In the genomic region with DNA sequence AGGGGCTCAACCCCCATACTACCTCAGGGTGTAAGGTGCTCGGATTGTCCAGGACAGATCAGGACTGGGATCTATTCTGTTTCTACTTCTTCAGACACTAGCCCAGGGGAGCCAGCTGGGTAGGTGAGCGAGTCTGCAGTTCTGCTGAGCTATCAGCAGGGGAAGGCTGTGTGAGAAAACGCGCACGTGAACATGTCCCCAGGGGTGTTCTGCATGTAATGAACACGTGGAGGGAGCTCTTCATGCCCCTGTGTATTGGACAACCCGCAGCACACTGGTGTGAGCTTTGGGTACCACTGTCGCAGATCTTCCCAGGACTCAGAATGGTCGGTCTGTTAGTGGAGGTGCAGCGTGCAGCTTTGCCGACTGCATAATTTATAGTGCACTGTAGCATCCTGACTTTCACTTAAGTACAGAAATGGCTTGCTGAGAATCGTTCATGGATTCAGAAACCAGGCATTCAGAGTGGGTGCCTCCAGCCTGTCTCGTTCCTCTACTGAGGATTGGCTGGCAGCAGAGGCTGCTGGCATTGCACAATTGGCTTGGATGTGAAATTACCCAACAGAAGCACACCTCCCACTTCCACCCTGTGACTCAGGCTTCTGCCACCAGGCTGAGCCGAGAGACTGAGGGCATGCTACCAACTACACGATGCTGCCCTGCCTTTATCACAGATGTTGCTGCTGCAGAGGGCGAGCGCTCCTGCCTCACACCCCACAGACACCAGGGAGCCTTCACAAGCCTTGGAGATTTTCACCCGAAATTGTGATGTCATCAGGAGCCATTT, we compare ENCODE assay signal across 8 mouse cellular contexts. TPM values are rescaled to one million over a fixed set of nuclear protein-coding genes. Genes with fewer than 3 reads are reported as not detected.
DNase-seq lines count a peak whose midpoint lies in the region; ATAC-seq lines count a peak whose summit lies in the region.

No protein-coding gene starts in this region.

- no peak for DNase-seq in hindbrain, embryonic 10.5 days (ENCODE audit: low spot score)
- peak; percentile 83 to 86 for DNase-seq in cerebellum, postnatal 14 days
- peak; percentile 73 to 79 for DNase-seq in layer of hippocampus, postnatal 10 days (ENCODE audit: low spot score in 2 of 2)
- no peak for DNase-seq in kidney, postnatal 4 days
- no peak for DNase-seq in urinary bladder, postnatal 25 days (ENCODE audit: low spot score)

- H3K4me3 ChIP-seq in hindbrain, embryonic 16.5 days (ENCODE audit: low read length), result no peak overlapping the region
- no peak overlapping the region for H3K4me3 ChIP-seq in hindbrain, embryonic 10.5 days
- no peak overlapping the region for H3K4me3 ChIP-seq in midbrain, embryonic 16.5 days (ENCODE audit: low read depth, low read length)

- H3K4me2 ChIP-seq in hindbrain, embryonic 16.5 days (ENCODE audit: low read length), result no peak overlapping the region
- H3K4me2 ChIP-seq in midbrain, embryonic 16.5 days (ENCODE audit: low read length), result no peak overlapping the region

- WGBS in hindbrain, embryonic 16.5 days, result 75% methylated on average over 18 of the region's 18 CpGs
- 91% methylated on average over 18 of the region's 18 CpGs for WGBS in hindbrain, embryonic 10.5 days
- 82% methylated on average over 18 of the region's 18 CpGs for WGBS in midbrain, embryonic 16.5 days

- H3K27me3 ChIP-seq in hindbrain, embryonic 16.5 days (replicated peaks; ENCODE audit: control insufficient read depth, insufficient read depth, low read length), result no peaks in the 10 kb centered on the region
- no peaks in the 10 kb centered on the region for H3K27me3 ChIP-seq in hindbrain, embryonic 10.5 days (ENCODE audit: insufficient read depth, poor library complexity, severe bottlenecking)
- H3K27me3 ChIP-seq in midbrain, embryonic 16.5 days (ENCODE audit: control insufficient read depth, insufficient read depth, low read depth, low read length), result no peaks in the 10 kb centered on the region

- peaks cover 26% of the 10 kb centered on the region for H3K36me3 ChIP-seq in hindbrain, embryonic 16.5 days (ENCODE audit: control insufficient read depth, insufficient read depth, low read length)
- H3K36me3 ChIP-seq in hindbrain, embryonic 10.5 days, result peaks cover 58% of the 10 kb centered on the region
- H3K36me3 ChIP-seq in midbrain, embryonic 16.5 days (ENCODE audit: control insufficient read depth, insufficient read depth, low read length), result peaks cover 23% of the 10 kb centered on the region

- no peaks in the 10 kb centered on the region for H3K4me1 ChIP-seq in hindbrain, embryonic 16.5 days (ENCODE audit: control insufficient read depth, insufficient read depth, low read depth, low read length)
- H3K4me1 ChIP-seq in hindbrain, embryonic 10.5 days (replicated peaks), result no peaks in the 10 kb centered on the region
- no peaks in the 10 kb centered on the region for H3K4me1 ChIP-seq in midbrain, embryonic 16.5 days (ENCODE audit: control insufficient read depth, insufficient read depth, low read length)

- no peak overlapping the region for H3K27ac ChIP-seq in hindbrain, embryonic 16.5 days (ENCODE audit: low read depth, low read length)
- H3K27ac ChIP-seq in hindbrain, embryonic 10.5 days, result no peak overlapping the region
- H3K27ac ChIP-seq in midbrain, embryonic 16.5 days (ENCODE audit: low read length), result 0 out of 2 replicates have a peak overlapping the region, but pooled peaks have one; percentile 17

- H3K9me3 ChIP-seq in hindbrain, embryonic 16.5 days (ENCODE audit: control insufficient read depth, low read length), result no peaks in the 10 kb centered on the region
- H3K9me3 ChIP-seq in hindbrain, embryonic 10.5 days, result 0 out of 2 replicates have a peak, but pooled peaks cover 6% of the 10 kb centered on the region
- H3K9me3 ChIP-seq in midbrain, embryonic 16.5 days (replicated peaks; ENCODE audit: control insufficient read depth, low read length, poor library complexity, severe bottlenecking), result no peaks in the 10 kb centered on the region

- ATAC-seq in hindbrain, embryonic 16.5 days, result peak; percentile 40; the same call in 1 of the 2 replicates
- no peak for ATAC-seq in midbrain, embryonic 16.5 days
- no peak for ATAC-seq in erythroid progenitor cell, adult 5-6 weeks (replicated peaks; ENCODE audit: low FRiP score, poor library complexity, severe bottlenecking)

- H3K9ac ChIP-seq in hindbrain, embryonic 16.5 days (ENCODE audit: low read depth, low read length), result no peak overlapping the region
- H3K9ac ChIP-seq in midbrain, embryonic 16.5 days (ENCODE audit: low read depth, low read length), result no peak overlapping the region

RNA-seq across cellular contexts. Expression of gene F7, which starts 42.0 kb away (rescaled TPM):
- 0.07 TPM in 1 of 2 replicates, not detected in the other for polyA plus RNA-seq in hindbrain, embryonic 16.5 days (2015; fragmentation: Nextera tagmentation; extraction: Ambion mirVana)
- polyA plus RNA-seq in hindbrain, embryonic 10.5 days (2016; fragmentation: Nextera tagmentation; extraction: Ambion mirVana), result 0.10 and 0.34 TPM in 2 replicates
- under 1 TPM in 1 of 2 experiments, not detected in 1; 0.32 TPM for total RNA-seq in layer of hippocampus, postnatal 10 days (2021)
- 0.15 TPM in 1 of 2 replicates, not detected in the other for polyA plus RNA-seq in midbrain, embryonic 16.5 days (2015; fragmentation: Nextera tagmentation; extraction: Ambion mirVana)
- total RNA-seq in erythroid progenitor cell, adult 5-6 weeks (2015; ENCODE audit: low replicate concordance), result not detected in 2 replicates
- not detected in 2 replicates for total RNA-seq in erythroid progenitor cell, adult 5-6 weeks (2017; ENCODE audit: low replicate concordance)

RNA-seq across cellular contexts. Expression of gene F10, which starts 53.2 kb away (rescaled TPM):
- polyA plus RNA-seq in hindbrain, embryonic 16.5 days (2015; fragmentation: Nextera tagmentation; extraction: Ambion mirVana), result 0.14 and 0.25 TPM in 2 replicates
- polyA plus RNA-seq in hindbrain, embryonic 10.5 days (2016; fragmentation: Nextera tagmentation; extraction: Ambion mirVana), result 1.2 TPM in 2 replicates
- not detected for total RNA-seq in layer of hippocampus, postnatal 10 days (2021)
- 0.12 and 0.25 TPM in 2 replicates for polyA plus RNA-seq in midbrain, embryonic 16.5 days (2015; fragmentation: Nextera tagmentation; extraction: Ambion mirVana)
- 1.8 and 2.9 TPM in 2 replicates for total RNA-seq in erythroid progenitor cell, adult 5-6 weeks (2015; ENCODE audit: low replicate concordance)
- total RNA-seq in erythroid progenitor cell, adult 5-6 weeks (2017; ENCODE audit: low replicate concordance), result 5.1 and 5.6 TPM in 2 replicates

Comparison
In these comparisons a context has a peak if more than half of its experiments do, and no peak if none do; other contexts are left out.
1. DNase-seq: peak in cerebellum, postnatal 14 days (2 of 2) and layer of hippocampus, postnatal 10 days (2 of 2); none in hindbrain, embryonic 10.5 days (single experiment), kidney, postnatal 4 days (0 of 2) and urinary bladder, postnatal 25 days (single experiment).